Mouse (Mus musculus): ENCODE results near the gene Fgd5.

DNA sequence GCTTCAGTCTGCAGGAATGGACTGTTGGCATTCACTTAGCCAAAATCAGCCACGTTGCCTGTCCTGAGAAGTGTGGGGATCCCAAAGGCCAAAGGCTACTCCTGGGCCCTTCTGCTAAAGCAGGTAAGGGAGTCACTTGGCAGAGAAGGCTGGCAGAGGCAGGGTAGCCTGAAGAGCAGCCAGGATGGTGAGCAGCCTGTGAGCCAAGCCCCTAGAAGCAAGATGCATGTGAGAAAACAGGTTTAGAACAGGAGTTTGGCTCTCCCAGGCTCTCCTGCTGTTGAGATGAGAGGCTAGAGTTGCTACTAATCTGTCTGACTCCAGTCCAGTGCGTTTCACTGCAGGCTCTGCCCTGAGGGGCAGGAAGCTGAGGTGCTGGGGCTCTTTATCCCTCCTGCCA is 25.0 kb downstream of the Fgd5 start:
- TF ChIP-seq CTCF (IDR thresholded peaks at IDR 0.05; ENCODE audit: low read depth, low read length) (no peak), POLR2A (IDR thresholded peaks at IDR 0.05; ENCODE audit: borderline replicate concordance, low read depth, low read length) (no peak)

Data from bone marrow macrophage, adult 2 months (primary cell).